Mouse (Mus musculus) spleen, adult 2 months (tissue): ENCODE measurements around the gene Tmem108.

Source experiments
- CTCF ChIP-seq: fragments of 200-500 bp; IDR thresholded peaks from 2 replicates; pipeline ENCODE4 v1.5.1; 2011; ENCODE audit warnings: mild to moderate bottlenecking, inconsistent platforms; ENCODE audit not compliant: insufficient read depth, insufficient read length, insufficient replicate concordance; ENCODE audit errors: extremely low read depth
- POLR2A ChIP-seq: fragments of 200-500 bp; IDR thresholded peaks from 2 replicates; pipeline ENCODE4 v1.6.1; 2011; ENCODE audit warnings: low read depth, low read length, inconsistent platforms

DNA sequence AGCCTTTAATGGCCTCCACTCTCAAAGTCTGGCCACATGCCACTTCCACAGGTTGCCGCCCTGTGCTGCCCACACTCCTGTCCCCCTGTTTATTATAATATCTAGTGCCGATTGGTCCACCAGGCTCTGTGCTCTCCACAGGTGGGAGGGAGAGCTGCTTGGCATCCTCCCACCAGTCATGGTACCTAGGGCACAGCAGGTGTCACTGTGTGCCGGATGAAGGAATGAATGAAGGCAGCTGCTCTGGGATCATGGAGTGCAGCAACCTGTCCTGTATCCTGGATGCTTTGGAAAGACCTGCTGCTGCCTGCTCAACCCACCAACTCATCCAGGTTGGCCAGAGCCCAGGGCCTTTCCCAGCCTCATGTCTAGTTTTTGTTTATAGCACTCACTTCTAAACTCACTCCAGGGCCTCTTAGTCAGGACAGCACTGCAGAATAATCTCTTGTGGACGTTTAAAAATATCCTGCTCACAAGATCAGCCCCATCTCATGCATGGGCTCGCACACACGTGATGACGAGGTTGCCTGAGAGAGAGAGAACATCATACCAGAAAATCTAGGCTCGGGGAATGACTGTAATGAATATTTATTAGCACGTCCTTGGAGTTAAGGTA, 182.1 kb downstream of the Tmem108 start:
- no peak for TF ChIP-seq CTCF
- TF ChIP-seq POLR2A = no peak
